Mouse (Mus musculus) embryo, embryonic 10.5 days (tissue): ENCODE results near the gene Tsks.

ENCODE experiments used
- DNase-seq: peaks from one replicate; pipeline ENCODE4 v3.0.0-alpha.2; 2015; ENCODE audit warnings: low spot score

The Tsks gene

GRCm38 (mm10) chr7:44951960-44952359 lies 9.0 kb downstream of the Tsks start:
- peak; percentile 75 for DNase-seq

GRCm38 (mm10) chr7:44952611-44953306 lies 9.8 kb downstream of the Tsks start:
- DNase-seq, result peak; percentile 97

GRCm38 (mm10) chr7:44953561-44953960 lies 10.6 kb downstream of the Tsks start:
- DNase-seq, result no peak

- no peak for DNase-seq
These were observed 11.3 kb downstream of the Tsks start for GRCm38 (mm10) chr7:44954091-44954885.

GRCm38 (mm10) chr7:44955628-44956027 lies 12.6 kb downstream of the Tsks start:
- DNase-seq, result peak; percentile 53

- no peak for DNase-seq
These were observed 13.3 kb downstream of the Tsks start for GRCm38 (mm10) chr7:44956266-44956665.

GRCm38 (mm10) chr7:44957183-44957835 lies 14.3 kb downstream of the Tsks start:
- no peak for DNase-seq

GRCm38 (mm10) chr7:44958208-44958607 lies 15.2 kb downstream of the Tsks start:
- peak; percentile 67 for DNase-seq

- no peak for DNase-seq
These were observed 16.3 kb downstream of the Tsks start for GRCm38 (mm10) chr7:44959281-44959680.

- no peak for DNase-seq
These were observed 17.0 kb downstream of the Tsks start for GRCm38 (mm10) chr7:44959874-44960511.

GRCm38 (mm10) chr7:44960512-44960910 lies 17.5 kb downstream of the Tsks start:
- DNase-seq, result no peak

GRCm38 (mm10) chr7:44962337-44962736 lies 19.3 kb downstream of the Tsks start:
- no peak for DNase-seq

GRCm38 (mm10) chr7:44962831-44963230 lies 19.8 kb downstream of the Tsks start:
- no peak for DNase-seq

GRCm38 (mm10) chr7:44964990-44965389 lies 22.0 kb downstream of the Tsks start:
- DNase-seq, result no peak

- DNase-seq, result no peak
These were observed 23.0 kb downstream of the Tsks start for GRCm38 (mm10) chr7:44965975-44966374.

- no peak for DNase-seq
These were observed 23.6 kb downstream of the Tsks start for GRCm38 (mm10) chr7:44966638-44967037.

- peak; percentile 95 for DNase-seq
These were observed 27.3 kb downstream of the Tsks start for GRCm38 (mm10) chr7:44970231-44970691.

- no peak for DNase-seq
These were observed 28.1 kb downstream of the Tsks start for GRCm38 (mm10) chr7:44971142-44971541.

- no peak for DNase-seq
These were observed 30.6 kb downstream of the Tsks start for GRCm38 (mm10) chr7:44973415-44974130.

GRCm38 (mm10) chr7:44974383-44975116 lies 31.5 kb downstream of the Tsks start, which contains the start of gene Cpt1c:
Gene Cpt1c, minus strand, starts transcription at chr7:44974851.
- peak; percentile 93 for DNase-seq

GRCm38 (mm10) chr7:44975117-44975419 lies 32.1 kb downstream of the Tsks start:
- no peak for DNase-seq
